Mouse (Mus musculus): ENCODE results near the gene Nfatc2.

- no peak for TF ChIP-seq POLR2A (IDR thresholded peaks at IDR 0.05; ENCODE audit: control insufficient read depth, extremely low read depth, insufficient read depth, low read length, poor library complexity)
- no peak for TF ChIP-seq CTCF (IDR thresholded peaks at IDR 0.05; ENCODE audit: borderline replicate concordance, control insufficient read depth, extremely low read depth, insufficient read depth, low read length, poor library complexity)
Measured at GRCm38 (mm10) chr2:168432394-168432793, 169.1 kb downstream of the Nfatc2 start.
